Mouse (Mus musculus) right cerebral cortex, adult 2 months (tissue): Measurements from ENCODE around the gene Foxq1.

Experiments
- DNase-seq, 2 experiments: peaks; one replicate each; pipeline ENCODE4 v3.0.0; 2021 to 2022; ENCODE audit warnings: low spot score in 2 of 2

The Foxq1 gene

DNA sequence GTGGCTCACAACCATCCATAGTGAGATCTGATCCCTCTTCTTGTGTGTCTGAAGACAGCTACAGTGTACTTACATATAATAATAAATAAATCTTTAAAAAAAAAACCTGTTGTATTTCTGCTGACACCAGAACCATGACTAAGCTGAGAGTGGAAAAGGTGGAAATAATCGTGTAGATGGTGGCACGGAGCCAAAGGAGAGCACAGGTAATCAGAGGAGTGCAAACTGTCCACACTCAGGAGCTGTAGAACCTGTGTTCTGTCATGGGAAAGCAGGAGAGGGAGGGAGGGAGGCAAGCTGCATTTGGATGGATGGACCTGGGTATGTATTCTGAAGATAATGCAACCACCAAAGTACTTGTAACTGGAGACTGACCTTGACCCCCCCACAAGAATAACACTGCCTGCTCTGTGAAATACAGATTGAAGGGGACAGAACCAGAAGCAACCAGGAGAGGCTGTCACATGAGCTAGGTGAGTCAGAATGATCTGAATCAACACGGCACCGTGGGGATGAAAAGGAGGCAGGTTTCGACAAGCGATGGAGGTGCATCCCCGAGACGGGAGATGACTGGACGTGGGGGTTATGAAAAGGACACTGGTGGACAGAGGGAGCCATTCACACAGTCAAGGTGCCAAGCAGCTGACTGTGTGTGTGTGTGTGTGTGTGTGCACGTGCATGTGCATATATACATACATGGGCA is 17.0 kb downstream of the Foxq1 start:
- DNase-seq = no peak

- no peak for DNase-seq
Measured at GRCm38 (mm10) chr13:31574627-31575026, 18.7 kb downstream of the Foxq1 start.

DNA sequence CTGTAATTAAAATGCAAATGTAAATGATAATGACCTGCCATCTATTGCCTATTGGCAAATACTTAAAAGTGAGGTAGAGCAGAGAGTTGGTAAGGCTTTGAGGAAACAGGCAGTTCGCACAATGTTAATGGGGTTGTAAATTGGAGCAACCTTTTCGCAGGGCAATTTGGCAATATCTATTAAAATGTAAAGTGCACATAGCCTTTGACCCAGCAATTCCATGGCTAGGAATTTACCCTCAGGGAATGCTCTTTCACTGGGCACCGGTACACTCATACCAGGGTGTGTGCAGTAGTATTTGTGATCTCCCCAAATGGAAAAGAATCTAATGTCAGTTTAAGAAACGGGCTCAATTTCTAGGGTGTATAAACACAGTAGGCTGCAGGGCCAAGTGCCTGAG is 20.8 kb downstream of the Foxq1 start:
- no peak for DNase-seq

DNA sequence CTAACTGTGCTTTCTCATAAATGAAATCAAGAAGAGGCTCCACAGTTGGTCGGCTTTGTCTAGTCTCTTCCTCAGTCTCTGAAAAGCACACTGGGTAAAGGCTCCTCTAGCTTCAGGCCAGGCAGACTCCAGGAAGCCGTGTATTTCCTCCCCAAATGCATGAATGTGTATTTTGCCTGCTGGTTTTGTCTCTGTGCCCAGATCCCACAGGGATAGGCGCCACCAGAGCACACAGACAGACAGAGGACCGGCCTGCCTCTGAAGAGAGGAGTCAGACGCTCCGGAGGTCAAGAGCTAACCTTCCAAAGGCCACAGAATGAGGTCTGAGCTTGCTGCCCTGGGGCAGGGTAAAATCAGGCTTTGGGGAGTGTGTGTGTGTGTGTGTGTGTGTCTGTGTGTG is 21.6 kb downstream of the Foxq1 start:
- no peak for DNase-seq

DNA sequence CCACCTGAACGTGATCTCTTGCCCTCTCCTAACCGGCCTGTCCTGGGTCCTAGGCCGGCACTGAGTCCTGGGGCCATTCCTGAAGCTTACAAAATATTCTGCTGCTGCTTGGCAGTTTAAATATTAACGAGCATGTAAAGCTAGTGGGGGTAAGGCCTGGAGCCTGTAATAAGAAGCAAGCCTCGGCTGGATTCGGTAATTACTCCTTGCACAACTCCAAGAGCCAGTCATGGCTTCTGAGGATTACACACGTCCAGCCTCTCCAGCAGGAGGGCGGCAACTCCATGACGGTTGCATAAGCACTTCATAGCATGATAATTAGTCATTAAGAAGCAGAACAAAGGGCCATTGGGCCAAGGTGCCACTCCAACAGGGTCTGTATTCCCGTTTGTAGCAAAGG is 22.5 kb downstream of the Foxq1 start:
- no peak for DNase-seq

GRCm38 (mm10) chr13:31579866-31580265 is 23.9 kb downstream of the Foxq1 start:
- DNase-seq = no peak

DNA sequence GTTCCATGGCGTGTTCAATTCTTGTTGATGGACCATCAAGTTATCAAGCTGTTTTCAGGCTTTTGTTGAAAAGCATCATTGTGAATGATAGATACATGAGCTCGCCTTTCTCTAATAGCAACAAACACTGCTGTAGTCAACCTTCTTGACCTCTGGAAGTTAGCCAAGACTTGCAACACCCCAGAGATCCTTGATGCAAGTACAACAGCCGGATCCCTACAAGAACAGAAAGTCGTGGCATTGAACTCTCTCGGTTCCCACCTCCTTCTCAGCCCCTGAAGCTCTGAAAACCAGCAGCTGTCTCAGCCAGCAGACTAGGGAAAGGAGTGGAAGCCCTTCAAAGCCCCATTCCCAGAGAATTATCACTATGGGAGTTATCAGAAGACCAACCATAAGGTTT is 31.4 kb downstream of the Foxq1 start:
- DNase-seq = no peak

- no peak for DNase-seq
Measured at GRCm38 (mm10) chr13:31599576-31599975, 43.6 kb downstream of the Foxq1 start.

DNA sequence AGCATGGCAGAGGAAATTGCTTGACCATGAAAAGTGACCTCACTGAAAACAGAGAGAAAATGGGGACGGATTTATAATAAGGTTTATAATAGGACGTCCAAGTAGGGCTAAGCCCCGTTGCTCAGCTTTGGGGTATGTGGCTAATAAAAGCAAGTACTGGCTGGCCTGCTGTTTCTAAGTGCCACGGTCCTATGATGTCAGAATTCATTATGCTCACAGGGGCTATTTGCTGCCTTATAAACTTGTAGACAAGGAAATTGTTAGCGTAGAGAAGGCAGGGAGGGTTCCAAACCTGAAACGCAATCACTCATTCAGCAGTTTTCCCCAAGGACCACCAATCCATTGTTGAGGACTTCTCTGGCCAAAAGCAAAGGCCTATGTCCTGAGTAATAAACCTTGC is 48.0 kb downstream of the Foxq1 start:
- DNase-seq = no peak
